Mouse (Mus musculus): ENCODE measurements around the gene Sh3gl2. TPM values are rescaled to one million over a fixed set of nuclear protein-coding genes. Genes with fewer than 3 reads are reported as not detected.

Gene Sh3gl2
- polyA plus RNA-seq, 1 experiment from 2014 or later = 17.5 TPM

- no peak overlapping the region for H3K4me2 ChIP-seq (ENCODE audit: low read length)
- whole genome bisulfite sequencing = 58% methylated on average over 4 of the region's 4 CpGs
- H3K9ac ChIP-seq (ENCODE audit: low read length) = no peak overlapping the region
- H3K4me3 ChIP-seq (ENCODE audit: low read depth, low read length) = no peak overlapping the region
- H3K9me3 ChIP-seq (ENCODE audit: control insufficient read depth, low read length) = no peaks in the 10 kb centered on the region
- no peak for ATAC-seq (replicated peaks; ENCODE audit: low FRiP score, low TSS enrichment, low read depth)
- no peak overlapping the region for H3K27ac ChIP-seq (ENCODE audit: low read depth)
- no peaks in the 10 kb centered on the region for H3K27me3 ChIP-seq (replicated peaks; ENCODE audit: control insufficient read depth, insufficient read depth, low read length)
- no peak for DNase-seq (ENCODE audit: low spot score)
- H3K4me1 ChIP-seq (replicated peaks; ENCODE audit: control insufficient read depth, insufficient read depth, low read length) = no peaks in the 10 kb centered on the region
- H3K36me3 ChIP-seq (ENCODE audit: control insufficient read depth, insufficient read depth, low read length) = no peaks in the 10 kb centered on the region
These were observed 481.2 kb downstream of the Sh3gl2 start for GRCm38 (mm10) chr4:85686160-85686559.

Data from intestine, embryonic 14.5 days (tissue).